Mouse (Mus musculus) cerebellum, adult 18-20 months (tissue): ENCODE data around the gene Col7a1.

ENCODE experiments used
- DNase-seq, 2 experiments: peaks; one replicate each; pipeline ENCODE4 v3.0.0; 2021

Col7a1 gene

DNA sequence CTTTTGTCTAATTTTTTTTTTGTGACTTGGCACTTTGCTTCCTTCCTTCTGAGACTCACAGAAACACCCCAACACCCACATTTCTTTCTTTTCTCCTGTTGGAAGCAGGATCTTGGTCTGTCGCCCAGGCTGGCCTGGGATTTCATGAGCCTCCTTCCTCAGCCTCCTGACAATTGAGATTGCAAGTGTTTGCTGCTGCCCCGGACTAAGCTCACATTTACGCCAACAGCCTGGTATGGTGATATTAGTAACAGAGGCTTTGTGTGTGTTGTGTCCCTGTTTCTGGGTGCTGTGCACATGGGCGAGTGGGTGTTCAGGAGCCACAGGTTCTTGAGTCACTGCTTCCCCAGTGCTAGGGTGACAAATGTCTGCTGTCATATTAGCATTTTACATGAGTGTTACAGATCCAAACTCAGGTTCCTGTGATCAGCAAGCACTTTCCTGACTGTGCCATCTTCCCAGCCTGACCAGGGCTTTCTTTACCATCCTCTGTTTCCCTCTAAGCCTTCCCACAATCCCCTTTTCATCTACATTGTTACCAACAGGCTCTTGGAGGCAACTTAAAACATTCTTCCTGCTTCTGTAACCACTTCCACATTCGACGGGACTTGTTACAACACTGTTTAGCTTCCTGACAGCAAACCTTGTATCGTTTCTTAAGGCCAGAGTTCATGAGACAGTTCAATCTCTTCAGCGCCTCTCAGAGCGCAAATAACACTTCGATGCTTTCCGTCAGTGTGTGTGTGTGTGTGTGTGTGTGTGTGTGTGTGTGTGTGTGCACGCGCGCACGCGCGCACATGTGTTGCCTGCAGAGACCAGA, 69.7 kb downstream of the Col7a1 start:
- DNase-seq: no peak

GRCm38 (mm10) chr9:109027521-109027920, 74.1 kb downstream of the Col7a1 start:
- DNase-seq: no peak

GRCm38 (mm10) chr9:109028421-109028820, 75.0 kb downstream of the Col7a1 start:
- no peak for DNase-seq

DNA sequence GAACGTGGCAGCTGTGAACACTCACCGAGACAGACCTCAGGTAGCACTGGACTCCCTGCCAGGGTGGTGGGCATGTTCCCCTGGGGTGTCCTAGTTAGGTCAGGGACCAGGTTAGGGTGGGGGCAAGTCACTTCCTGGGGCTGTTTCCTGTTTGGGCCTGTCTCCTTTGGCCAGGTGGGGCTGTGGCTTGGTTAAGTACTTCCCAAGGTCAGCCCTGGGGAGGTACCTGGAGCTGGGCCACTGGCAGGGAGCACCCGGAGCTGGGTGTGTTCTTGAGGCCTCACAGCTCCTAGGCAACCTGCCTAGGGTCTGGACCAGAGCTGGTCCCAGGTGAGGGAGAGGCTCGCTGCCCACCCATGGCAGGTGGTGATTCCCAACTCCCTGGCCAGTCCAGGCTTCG, 75.5 kb downstream of the Col7a1 start:
- DNase-seq: no peak

GRCm38 (mm10) chr9:109030312-109030711, 76.9 kb downstream of the Col7a1 start:
- DNase-seq: no peak

- DNase-seq: no peak
These were observed 77.6 kb downstream of the Col7a1 start for GRCm38 (mm10) chr9:109031001-109031400.

GRCm38 (mm10) chr9:109031686-109032085, 78.3 kb downstream of the Col7a1 start:
- DNase-seq: no peak

GRCm38 (mm10) chr9:109032435-109032834, 79.0 kb downstream of the Col7a1 start:
- no peak for DNase-seq
